Mouse (Mus musculus) hindbrain, embryonic 15.5 days (tissue): Measurements from ENCODE around the gene Arhgef7. TPM values are rescaled to one million over a fixed set of nuclear protein-coding genes. Genes with fewer than 3 reads are reported as not detected.
"Not testable (repeated sequence)": the region's sequence is repeated elsewhere in the genome, so short reads cannot be mapped to it uniquely, and the experiment has no call there.

Source experiments
- ATAC-seq: fragments of 200-750 bp; cut with Nextera tagmentation; 2 replicates; pipeline ENCODE4 v1.8.0; 2017; ENCODE audit warnings: low read depth, moderate number of reproducible peaks, moderate TSS enrichment; ENCODE audit not compliant: low FRiP score
- H3K27ac ChIP-seq: fragments of 300-500 bp; sonication (generic); replicated peaks from 2 replicates; pipeline ENCODE4 v1.5.1; 2015; ENCODE audit warnings: mild to moderate bottlenecking, inconsistent platforms
- H3K27me3 ChIP-seq: fragments of 300-500 bp; sonication (generic); 2 replicates; pipeline ENCODE4 v1.6.1; 2015; ENCODE audit warnings: control low read depth, inconsistent platforms
- H3K36me3 ChIP-seq: fragments of 300-500 bp; sonication (generic); 2 replicates; pipeline ENCODE4 v1.6.1; 2015; ENCODE audit warnings: control low read depth, inconsistent platforms
- H3K4me1 ChIP-seq: fragments of 300-500 bp; sonication (generic); replicated peaks from 2 replicates; pipeline ENCODE4 v1.6.1; 2015; ENCODE audit warnings: control low read depth, inconsistent platforms
- H3K4me2 ChIP-seq: fragments of 300-500 bp; sonication (generic); 2 replicates; pipeline ENCODE4 v1.6.1; 2015; ENCODE audit warnings: moderate library complexity, mild to moderate bottlenecking, inconsistent platforms
- H3K4me3 ChIP-seq: fragments of 300-500 bp; sonication (generic); 2 replicates; pipeline ENCODE4 v1.5.1; 2015; ENCODE audit warnings: mild to moderate bottlenecking, inconsistent platforms
- H3K9ac ChIP-seq: fragments of 300-500 bp; sonication (generic); 2 replicates; pipeline ENCODE4 v1.6.1; 2015; ENCODE audit warnings: inconsistent platforms
- H3K9me3 ChIP-seq: fragments of 300-500 bp; sonication (generic); 2 replicates; pipeline ENCODE4 v1.6.1; 2016; ENCODE audit warnings: control low read depth, inconsistent platforms
- WGBS: fragments of 180-500 bp; shearing (Covaris S2); methylation state at CpG from one replicate; pipeline ENCODE4 v1.1.7; 2015; 5-methylcytosine and 5-hydroxymethylcytosine counted together
- polyA plus RNA-seq: library from polyadenylated mRNA; unstranded; fragments of >200 nt; fragmentation: Nextera tagmentation; extraction: Ambion mirVana; gene quantifications from 2 replicates; pipeline ENCODE4 v1.2.1, GENCODE M21; 2015

Gene Arhgef7
- polyA plus RNA-seq, 1 experiment from 2014 or later, result 81.0 TPM

DNA sequence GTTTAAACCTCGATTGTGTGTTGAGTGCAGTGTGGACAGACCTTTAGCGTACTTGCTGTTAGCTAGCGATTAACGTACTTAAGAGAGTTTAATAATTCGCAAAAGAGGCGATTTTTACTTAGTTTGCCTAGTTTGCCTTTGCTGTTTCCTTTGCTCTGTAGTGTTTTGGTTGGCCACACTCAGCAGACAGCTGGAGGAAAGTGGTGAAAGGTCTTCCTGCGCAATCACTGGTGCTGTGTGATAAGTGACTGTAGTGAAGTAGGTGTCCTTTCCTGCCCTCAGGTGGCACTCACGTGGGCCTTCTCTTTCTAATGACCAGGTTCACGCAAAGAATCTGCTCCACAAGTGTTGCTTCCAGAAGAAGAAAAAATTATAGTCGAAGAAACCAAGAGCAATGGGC is 103.7 kb downstream of the Arhgef7 start:
- ATAC-seq, result no peak
- peak overlapping the region; percentile 75; the same call in 1 of the 2 replicates for H3K27ac ChIP-seq
- H3K27me3 ChIP-seq, result no peaks in the 10 kb centered on the region
- H3K36me3 ChIP-seq, result peaks cover 31% of the 10 kb centered on the region
- no peaks in the 10 kb centered on the region for H3K9me3 ChIP-seq
- peaks cover 28% of the 10 kb centered on the region for H3K4me1 ChIP-seq
- no peak overlapping the region for H3K9ac ChIP-seq
- H3K4me2 ChIP-seq, result no peak overlapping the region
- H3K4me3 ChIP-seq, result no peak overlapping the region
- 90% methylated on average over 10 of the region's 10 CpGs for WGBS

DNA sequence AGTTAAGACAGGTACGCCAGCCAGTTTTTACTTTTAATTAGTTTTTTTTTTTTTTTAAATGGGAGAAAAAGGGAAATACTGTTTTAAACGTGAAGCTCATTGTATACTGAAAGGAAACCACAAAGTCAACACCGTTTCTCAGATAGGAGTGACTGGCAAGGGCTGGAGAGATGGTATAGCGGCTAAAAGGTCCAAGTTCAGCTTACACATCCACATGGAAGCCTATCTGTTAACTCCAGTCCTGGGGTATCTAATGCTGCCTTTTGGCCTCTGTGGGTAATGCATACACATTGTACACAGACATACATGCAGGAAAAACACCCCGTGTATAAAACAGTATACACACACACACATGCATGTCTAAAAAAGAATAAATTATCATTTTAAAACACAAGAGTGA is 104.4 kb downstream of the Arhgef7 start:
- no peaks in the 10 kb centered on the region for H3K9me3 ChIP-seq
- WGBS, result 88% methylated on average over 5 of the region's 5 CpGs
- no peak for ATAC-seq
- H3K4me3 ChIP-seq, result no peak overlapping the region
- H3K4me1 ChIP-seq, result peaks cover 28% of the 10 kb centered on the region
- H3K27ac ChIP-seq, result no peak overlapping the region
- H3K9ac ChIP-seq, result no peak overlapping the region
- H3K36me3 ChIP-seq, result peaks cover 30% of the 10 kb centered on the region
- no peaks in the 10 kb centered on the region for H3K27me3 ChIP-seq
- no peak overlapping the region for H3K4me2 ChIP-seq

DNA sequence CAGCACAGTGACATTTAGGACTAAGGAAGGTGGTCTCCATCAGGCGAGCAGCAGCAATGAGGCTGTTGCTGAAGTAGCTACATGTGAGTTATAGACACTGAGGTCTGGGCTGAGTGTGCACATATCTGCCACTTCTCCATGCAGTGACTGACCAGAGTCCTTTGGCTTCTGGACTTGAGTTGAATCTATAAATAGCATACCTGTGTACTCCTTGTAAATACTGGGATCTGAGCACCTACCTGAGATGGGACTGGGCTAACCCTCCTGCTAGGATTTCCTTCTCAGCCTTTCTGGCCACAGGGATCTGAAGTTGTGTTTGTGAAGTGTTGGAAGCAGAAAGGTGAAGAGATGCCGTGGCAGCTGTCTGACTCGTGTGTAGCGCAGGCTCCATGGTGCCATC is 105.6 kb downstream of the Arhgef7 start:
- Histone ChIP-seq H3K9me3 (no peaks in the 10 kb centered on the region), H3K27me3 (no peaks in the 10 kb centered on the region), H3K4me3 (no peak overlapping the region), H3K4me2 (no peak overlapping the region), H3K4me1 (peaks cover 22% of the 10 kb centered on the region), H3K27ac (no peak overlapping the region), H3K36me3 (peaks cover 28% of the 10 kb centered on the region), H3K9ac (no peak overlapping the region)
- WGBS, result 91% methylated on average over 4 of the region's 4 CpGs
- ATAC-seq, result no peak

DNA sequence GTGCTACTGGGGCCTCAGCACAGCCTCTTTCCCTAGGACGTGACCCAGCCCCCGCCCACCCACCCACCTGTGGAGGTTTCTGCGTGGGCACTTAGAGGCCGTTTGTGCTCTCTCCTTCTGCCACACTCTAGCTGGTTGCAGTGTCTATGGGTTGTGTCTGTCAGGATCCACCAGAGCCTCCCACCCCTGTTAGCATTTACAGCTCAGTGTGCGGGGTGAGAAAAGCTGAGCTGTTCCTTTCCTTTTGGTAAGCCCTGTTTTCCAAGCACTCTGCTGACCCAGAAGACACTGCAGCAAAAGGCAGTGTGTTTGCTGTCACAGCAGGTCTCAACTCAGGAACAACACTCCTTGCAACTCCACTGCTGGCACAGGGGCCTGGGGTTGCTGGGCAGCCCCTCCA is 106.7 kb downstream of the Arhgef7 start:
- no peaks in the 10 kb centered on the region for H3K27me3 ChIP-seq
- no peak for ATAC-seq
- WGBS, result 84% methylated on average over 5 of the region's 5 CpGs
- no peak overlapping the region for H3K27ac ChIP-seq
- H3K36me3 ChIP-seq, result peaks cover 28% of the 10 kb centered on the region
- H3K4me1 ChIP-seq, result peaks cover 24% of the 10 kb centered on the region
- no peak overlapping the region for H3K4me3 ChIP-seq
- no peaks in the 10 kb centered on the region for H3K9me3 ChIP-seq
- no peak overlapping the region for H3K9ac ChIP-seq
- no peak overlapping the region for H3K4me2 ChIP-seq

DNA sequence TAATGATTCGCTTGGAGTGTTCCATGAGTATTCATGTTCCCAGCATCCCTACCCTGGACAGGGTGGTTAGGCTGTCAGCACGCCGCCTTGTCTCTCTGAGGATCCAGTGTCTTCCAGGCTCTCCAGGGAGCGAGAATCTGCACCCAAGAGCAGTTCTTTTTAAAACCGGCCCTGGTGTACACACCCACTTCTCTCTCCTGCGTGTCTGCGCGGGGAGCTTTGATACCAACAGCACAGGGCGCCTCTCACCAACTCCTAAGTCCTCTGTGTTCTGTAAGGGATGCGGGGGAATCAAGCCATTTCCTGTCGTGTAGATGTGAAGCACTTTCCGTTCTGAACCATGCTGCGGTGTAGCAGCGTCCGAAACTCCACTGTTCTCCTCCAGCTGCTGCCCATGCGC is 107.2 kb downstream of the Arhgef7 start:
- Histone ChIP-seq H3K9ac (no peak overlapping the region), H3K4me2 (no peak overlapping the region), H3K36me3 (peaks cover 28% of the 10 kb centered on the region), H3K9me3 (no peaks in the 10 kb centered on the region), H3K4me1 (peaks cover 23% of the 10 kb centered on the region), H3K4me3 (no peak overlapping the region), H3K27ac (no peak overlapping the region), H3K27me3 (no peaks in the 10 kb centered on the region)
- ATAC-seq, result no peak
- WGBS, result 90% methylated on average over 16 of the region's 16 CpGs

DNA sequence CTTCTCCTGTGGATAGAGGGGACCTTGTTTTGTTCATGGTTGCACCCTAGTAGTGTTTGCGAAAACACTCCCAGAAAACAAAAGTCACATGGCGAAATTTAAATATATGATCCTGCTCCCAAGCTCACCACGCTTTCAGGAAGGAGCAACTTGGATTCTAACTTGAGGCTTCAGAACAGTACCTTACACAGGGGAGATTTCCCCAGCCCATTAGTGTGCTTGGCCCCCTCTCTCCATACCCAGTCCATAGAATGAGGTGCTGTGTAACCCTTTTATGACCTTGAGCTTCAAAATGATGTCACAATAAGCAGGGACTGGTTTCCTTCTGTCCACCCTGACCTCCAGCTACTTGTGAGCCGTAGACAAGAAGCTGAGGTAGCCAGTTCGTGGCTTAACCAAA is 112.7 kb downstream of the Arhgef7 start, which contains the start of gene Tex29:
Tex29 (plus strand) TSS at position 301 of the 400 bp plus-strand sequence.
- Histone ChIP-seq H3K9me3 (no peaks in the 10 kb centered on the region), H3K27ac (peak within 1 kb of the TSS; percentile 58; the same call in 1 of the 2 replicates), H3K27me3 (no peaks in the 10 kb centered on the region), H3K36me3 (no peaks in the 10 kb centered on the region), H3K9ac (no peak within 1 kb of the TSS), H3K4me2 (no peak within 1 kb of the TSS), H3K4me3 (no peak within 1 kb of the TSS), H3K4me1 (peaks cover 32% of the 10 kb centered on the region)
- 91% methylated on average over 5 of the region's 5 CpGs for WGBS
- no peak for ATAC-seq

DNA sequence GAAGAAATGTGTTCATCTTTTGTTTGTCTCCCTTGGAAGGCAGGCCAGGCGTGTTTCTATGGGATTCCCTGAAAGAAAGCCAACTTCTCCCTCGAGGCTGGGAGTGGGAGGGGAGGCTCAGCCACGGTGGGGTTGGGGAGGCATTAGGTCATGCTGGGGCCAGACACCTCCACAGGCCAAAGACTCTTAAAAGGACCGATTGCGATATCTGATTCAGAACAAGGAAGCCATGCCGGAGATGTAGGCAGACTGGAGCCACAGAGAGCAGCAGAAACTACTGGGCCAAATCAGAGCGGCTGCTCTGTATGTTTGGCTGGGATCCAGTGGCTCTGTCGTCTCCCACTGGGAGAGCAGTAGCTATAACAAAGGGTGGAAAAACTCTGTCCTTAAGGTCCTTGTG is 114.0 kb downstream of the Arhgef7 start:
- H3K9ac ChIP-seq, result no peak overlapping the region
- H3K4me2 ChIP-seq, result peak overlapping the region; percentile 25; the same call in 1 of the 2 replicates
- peak overlapping the region; percentile 58 for H3K27ac ChIP-seq
- no peaks in the 10 kb centered on the region for H3K36me3 ChIP-seq
- no peak overlapping the region for H3K4me3 ChIP-seq
- 9% methylated on average over 8 of the region's 8 CpGs for whole genome bisulfite sequencing
- H3K4me1 ChIP-seq, result peaks cover 32% of the 10 kb centered on the region
- H3K27me3 ChIP-seq, result no peaks in the 10 kb centered on the region
- H3K9me3 ChIP-seq, result no peaks in the 10 kb centered on the region
- ATAC-seq, result 0 out of 2 replicates have a peak, but pooled peaks have one; percentile 9

DNA sequence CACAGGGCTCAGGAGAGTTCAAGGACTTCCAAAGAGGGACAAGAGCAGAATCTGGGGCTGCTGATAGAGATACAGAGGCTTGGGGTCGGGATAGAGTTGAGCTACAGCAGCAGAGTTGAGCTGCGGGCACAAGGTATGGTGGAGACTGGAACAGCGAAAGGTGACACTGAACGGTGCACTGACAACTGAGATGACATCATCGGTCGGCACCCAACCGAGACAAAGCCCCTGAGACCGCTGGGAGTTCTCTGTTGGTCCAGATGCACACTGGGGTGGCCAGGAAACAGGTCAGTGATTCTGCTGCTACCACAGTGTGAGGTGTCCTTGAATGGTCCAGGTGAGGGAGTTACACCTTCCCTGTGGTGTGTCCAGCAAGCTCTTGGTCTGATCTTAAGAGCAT is 115.2 kb downstream of the Arhgef7 start:
- no peak overlapping the region for H3K27ac ChIP-seq
- H3K4me1 ChIP-seq, result peaks cover 32% of the 10 kb centered on the region
- no peaks in the 10 kb centered on the region for H3K27me3 ChIP-seq
- no peaks in the 10 kb centered on the region for H3K36me3 ChIP-seq
- no peak overlapping the region for H3K4me2 ChIP-seq
- WGBS, result 88% methylated on average over 8 of the region's 8 CpGs
- H3K9ac ChIP-seq, result no peak overlapping the region
- no peak overlapping the region for H3K4me3 ChIP-seq
- 0 out of 2 replicates have a peak, but pooled peaks have one; percentile 12 for ATAC-seq
- H3K9me3 ChIP-seq, result no peaks in the 10 kb centered on the region

DNA sequence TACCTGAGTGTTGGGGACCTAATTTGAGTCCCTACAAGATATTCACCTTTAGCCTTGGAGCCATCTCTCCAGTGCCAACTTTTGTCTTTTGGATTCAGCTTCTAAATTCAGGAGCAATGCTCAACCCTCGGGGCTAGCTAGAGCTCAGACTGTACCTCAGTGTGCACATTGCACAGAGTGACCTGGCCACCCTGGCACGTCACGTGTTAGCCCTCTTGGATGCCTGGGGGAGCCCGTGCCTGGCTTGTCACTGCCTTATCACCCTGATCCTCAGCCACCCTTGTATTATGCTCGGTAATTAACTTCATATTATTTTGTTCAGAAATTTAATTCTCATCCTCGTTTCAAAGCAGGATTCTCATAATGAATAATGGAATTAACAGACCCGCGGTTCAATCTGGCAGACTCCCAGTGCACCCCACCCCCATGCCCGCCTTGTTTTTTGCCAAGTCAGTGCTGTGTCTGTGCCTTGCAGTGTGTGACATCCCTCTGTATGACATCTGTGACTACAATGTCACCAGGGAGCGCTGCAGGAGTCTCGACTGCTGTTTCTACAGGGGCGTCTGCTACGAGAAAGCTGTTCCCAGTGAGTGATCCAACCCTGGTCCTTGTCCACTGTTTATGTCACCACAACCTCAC is 116.3 kb downstream of the Arhgef7 start:
- H3K27ac ChIP-seq, result no peak overlapping the region
- 48% methylated on average over 13 of the region's 13 CpGs for whole genome bisulfite sequencing
- no peak overlapping the region for H3K4me2 ChIP-seq
- no peak overlapping the region for H3K9ac ChIP-seq
- peaks cover 32% of the 10 kb centered on the region for H3K4me1 ChIP-seq
- no peaks in the 10 kb centered on the region for H3K9me3 ChIP-seq
- peak; percentile 63 for ATAC-seq
- no peaks in the 10 kb centered on the region for H3K36me3 ChIP-seq
- no peaks in the 10 kb centered on the region for H3K27me3 ChIP-seq
- no peak overlapping the region for H3K4me3 ChIP-seq

DNA sequence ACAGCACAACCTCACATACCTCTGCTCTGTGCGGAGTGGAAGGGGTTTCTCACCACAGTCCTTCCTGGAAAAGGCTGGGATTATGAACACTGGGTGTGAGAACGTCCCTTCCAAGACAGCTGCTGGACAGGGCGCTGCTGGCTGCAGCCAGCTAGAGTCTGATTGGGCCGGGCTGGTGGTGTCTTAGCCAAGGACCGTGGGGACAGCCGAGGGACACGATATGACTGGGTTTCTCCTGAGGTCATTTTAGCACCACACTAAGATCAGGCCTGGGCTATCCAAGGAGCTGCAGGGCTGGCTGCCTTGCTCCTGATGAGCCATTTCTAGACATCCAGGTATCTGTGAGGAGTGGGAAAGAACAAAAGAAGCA is 116.8 kb downstream of the Arhgef7 start:
- Histone ChIP-seq H3K4me3 (no peak overlapping the region), H3K9me3 (no peaks in the 10 kb centered on the region), H3K9ac (no peak overlapping the region), H3K36me3 (no peaks in the 10 kb centered on the region), H3K27ac (no peak overlapping the region), H3K27me3 (no peaks in the 10 kb centered on the region), H3K4me2 (no peak overlapping the region), H3K4me1 (peaks cover 30% of the 10 kb centered on the region)
- 68% methylated on average over 7 of the region's 7 CpGs for WGBS
- no peak for ATAC-seq

DNA sequence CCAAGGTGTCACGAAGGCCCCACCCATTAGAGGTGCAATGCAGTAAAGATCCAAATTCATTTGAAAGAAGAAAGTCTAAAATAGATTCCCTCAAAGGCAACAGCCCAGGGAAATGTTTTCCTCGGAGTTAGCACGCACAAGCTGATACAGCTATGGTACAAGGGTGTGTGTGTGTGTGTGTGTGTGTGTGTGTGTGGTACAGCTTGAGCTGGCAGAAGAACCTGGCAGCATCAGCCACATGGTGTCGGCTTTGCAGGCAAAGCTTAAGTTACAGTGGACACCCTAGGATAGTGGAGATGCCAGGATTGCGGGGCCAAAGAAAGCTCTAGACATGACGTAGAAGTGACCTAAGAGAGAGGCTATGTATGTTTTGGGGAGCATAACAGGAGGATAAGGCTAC is 119.3 kb downstream of the Arhgef7 start:
- no peaks in the 10 kb centered on the region for H3K36me3 ChIP-seq
- H3K27me3 ChIP-seq, result no peaks in the 10 kb centered on the region
- no peaks in the 10 kb centered on the region for H3K9me3 ChIP-seq
- no peak overlapping the region for H3K4me2 ChIP-seq
- H3K27ac ChIP-seq, result no peak overlapping the region
- H3K9ac ChIP-seq, result no peak overlapping the region
- H3K4me3 ChIP-seq, result no peak overlapping the region
- WGBS, result 92% methylated on average over 6 of the region's 6 CpGs
- peaks cover 11% of the 10 kb centered on the region for H3K4me1 ChIP-seq
- no peak for ATAC-seq

DNA sequence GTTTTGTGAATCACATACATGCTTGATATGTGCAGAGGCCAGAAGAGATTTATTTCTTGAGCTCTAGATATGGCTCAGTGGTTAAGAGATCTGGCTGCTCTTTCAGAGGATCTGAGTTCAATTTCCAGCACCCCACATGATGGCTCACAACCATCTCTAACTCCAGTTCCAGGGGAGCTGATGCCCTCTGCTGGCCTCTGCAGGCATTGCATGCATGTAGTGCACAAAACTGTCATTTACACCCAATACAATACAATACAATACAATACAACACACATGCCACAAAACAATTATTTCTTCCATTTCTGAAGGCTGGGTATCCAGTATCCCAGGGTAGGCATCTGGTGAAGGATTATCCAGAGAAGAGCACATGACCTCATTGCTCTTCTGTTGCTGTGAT is 140.3 kb downstream of the Arhgef7 start:
- no peak for ATAC-seq
- Histone ChIP-seq H3K36me3 (no peaks in the 10 kb centered on the region), H3K9me3 (no peaks in the 10 kb centered on the region), H3K4me2 (no peak overlapping the region), H3K4me3 (no peak overlapping the region), H3K27ac (no peak overlapping the region), H3K4me1 (no peaks in the 10 kb centered on the region), H3K27me3 (no peaks in the 10 kb centered on the region), H3K9ac (no peak overlapping the region)

DNA sequence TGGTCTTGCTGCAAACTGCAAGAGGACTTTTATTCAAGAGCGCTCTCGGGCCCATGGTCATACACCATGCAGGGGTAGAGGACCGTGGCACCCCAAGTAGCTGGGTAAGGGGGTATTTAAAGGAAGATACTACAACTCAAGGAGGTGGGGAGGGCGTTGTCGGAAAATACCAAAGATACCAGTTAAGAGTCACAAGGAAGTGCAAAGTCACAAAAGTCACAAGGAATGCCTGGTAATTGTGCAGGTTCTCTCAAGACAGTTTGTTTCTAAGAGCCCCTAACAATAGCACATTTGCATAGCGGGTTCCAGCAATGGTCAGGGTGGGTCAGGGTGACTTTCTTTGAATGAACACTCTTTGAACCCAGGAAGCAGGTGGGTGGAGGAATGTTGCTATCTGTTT is 146.7 kb downstream of the Arhgef7 start:
- not testable (repeated sequence) for H3K36me3 ChIP-seq, H3K9ac ChIP-seq, H3K4me1 ChIP-seq, H3K9me3 ChIP-seq, H3K4me2 ChIP-seq, ATAC-seq, H3K4me3 ChIP-seq, H3K27ac ChIP-seq, H3K27me3 ChIP-seq
- WGBS, result 93% methylated on average over 6 of the region's 6 CpGs
